Mouse (Mus musculus) lung, embryonic 14.5 days (tissue): ENCODE data around the gene Eef1akmt3. TPM values are rescaled to one million over a fixed set of nuclear protein-coding genes. Genes with fewer than 3 reads are reported as not detected.

Experiments used
- ATAC-seq: fragments of 200-750 bp; cut with Nextera tagmentation; 2 replicates; pipeline ENCODE4 v1.8.0; 2017; ENCODE audit warnings: mild to moderate bottlenecking, moderate TSS enrichment, moderate library complexity; ENCODE audit not compliant: insufficient read depth
- DNase-seq: peaks from one replicate; pipeline ENCODE4 v3.0.0-alpha.2; 2015
- H3K27ac ChIP-seq: fragments of 300-500 bp; sonication (generic); 2 replicates; pipeline ENCODE4 v1.5.1; 2014; ENCODE audit warnings: low read depth, mild to moderate bottlenecking, moderate library complexity
- H3K27me3 ChIP-seq: fragments of 300-500 bp; sonication (generic); 2 replicates; pipeline ENCODE4 v1.6.1; 2014; ENCODE audit warnings: low read length, control low read depth; ENCODE audit not compliant: insufficient read depth
- H3K36me3 ChIP-seq: fragments of 300-500 bp; sonication (generic); 2 replicates; pipeline ENCODE4 v1.6.1; 2014; ENCODE audit warnings: control low read depth; ENCODE audit not compliant: insufficient read depth
- H3K4me1 ChIP-seq: fragments of 300-500 bp; sonication (generic); 2 replicates; pipeline ENCODE4 v1.6.1; 2014; ENCODE audit warnings: antibody characterized with exemption, control low read depth; ENCODE audit not compliant: insufficient read depth
- H3K4me2 ChIP-seq: fragments of 300-500 bp; sonication (generic); 2 replicates; pipeline ENCODE4 v1.6.1; 2014; ENCODE audit warnings: mild to moderate bottlenecking
- H3K4me3 ChIP-seq: fragments of 300-500 bp; sonication (generic); 2 replicates; pipeline ENCODE4 v1.5.1; 2014; ENCODE audit warnings: low read depth, low read length
- H3K9ac ChIP-seq: fragments of 300-500 bp; sonication (generic); 2 replicates; pipeline ENCODE4 v1.6.1; 2014
- H3K9me3 ChIP-seq: fragments of 300-500 bp; sonication (generic); 2 replicates; pipeline ENCODE4 v1.6.1; 2016; ENCODE audit warnings: low read depth, low read length, control low read depth
- CTCF ChIP-seq: IDR thresholded peaks from 2 replicates; pipeline ENCODE4 v1.5.1; 2016; ENCODE audit warnings: antibody characterized with exemption, low read depth
- WGBS: fragments of 180-500 bp; shearing (Covaris S2); extraction: QIAGEN DNeasy Blood & Tissue Kit; methylation state at CpG from one replicate; pipeline ENCODE4 v1.1.7; 2014; 5-methylcytosine and 5-hydroxymethylcytosine counted together
- polyA plus RNA-seq: library from polyadenylated mRNA; unstranded; fragments of >200 nt; fragmentation: Nextera tagmentation; extraction: Ambion mirVana; gene quantifications from 2 replicates; pipeline ENCODE4 v1.2.1, GENCODE M21; 2014

The Eef1akmt3 gene
- polyA plus RNA-seq, result 0.53 and 0.74 TPM in 2 replicates

DNA sequence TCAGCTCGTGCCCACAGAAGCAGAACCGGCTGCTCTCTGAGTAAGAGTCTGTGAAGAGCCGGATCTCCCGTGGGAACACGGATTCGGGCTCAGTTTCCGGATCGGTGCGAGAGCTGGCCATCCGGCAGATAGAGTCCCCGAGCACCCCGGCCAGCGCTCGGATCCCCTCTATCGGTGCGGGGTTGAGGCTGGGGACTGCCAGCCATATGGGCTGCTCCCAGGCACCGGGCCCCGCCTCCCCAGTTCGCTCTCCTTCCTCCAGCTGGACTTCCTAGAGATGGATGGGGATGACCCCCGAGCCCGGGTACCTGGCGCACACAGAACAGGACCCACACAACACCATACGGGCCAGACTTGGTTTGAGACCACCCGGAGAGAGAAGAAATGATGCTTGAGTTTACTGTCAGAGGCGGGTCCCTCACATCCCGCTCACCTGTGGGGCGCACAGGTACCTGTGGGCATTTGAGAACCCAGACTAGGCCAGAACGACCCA is at the start of gene Eef1akmt3, which contains the start of gene Mettl1:
Eef1akmt3 (minus strand) TSS at position 240 of the 493 bp plus-strand sequence.
Mettl1 (plus strand) TSS at position 141 of the 493 bp plus-strand sequence.
- DNase-seq (peak; percentile 55), ATAC-seq (peak; percentile 79)
- peaks cover 5% of the 10 kb centered on the region for H3K27me3 ChIP-seq
- under 1% methylated on average over 28 of the region's 28 CpGs for WGBS
- TF ChIP-seq CTCF, result no peak
- peaks cover 20% of the 10 kb centered on the region for H3K36me3 ChIP-seq
- H3K4me2 ChIP-seq, result peak within 1 kb of the TSS; percentile 98
- no peaks in the 10 kb centered on the region for H3K9me3 ChIP-seq
- H3K4me1 ChIP-seq, result peaks cover 6% of the 10 kb centered on the region; the same call in 1 of the 2 replicates
- H3K4me3 ChIP-seq, result peak within 1 kb of the TSS; percentile 77
- H3K9ac ChIP-seq, result peak within 1 kb of the TSS; percentile 72
- peak within 1 kb of the TSS; percentile 75 for H3K27ac ChIP-seq

DNA sequence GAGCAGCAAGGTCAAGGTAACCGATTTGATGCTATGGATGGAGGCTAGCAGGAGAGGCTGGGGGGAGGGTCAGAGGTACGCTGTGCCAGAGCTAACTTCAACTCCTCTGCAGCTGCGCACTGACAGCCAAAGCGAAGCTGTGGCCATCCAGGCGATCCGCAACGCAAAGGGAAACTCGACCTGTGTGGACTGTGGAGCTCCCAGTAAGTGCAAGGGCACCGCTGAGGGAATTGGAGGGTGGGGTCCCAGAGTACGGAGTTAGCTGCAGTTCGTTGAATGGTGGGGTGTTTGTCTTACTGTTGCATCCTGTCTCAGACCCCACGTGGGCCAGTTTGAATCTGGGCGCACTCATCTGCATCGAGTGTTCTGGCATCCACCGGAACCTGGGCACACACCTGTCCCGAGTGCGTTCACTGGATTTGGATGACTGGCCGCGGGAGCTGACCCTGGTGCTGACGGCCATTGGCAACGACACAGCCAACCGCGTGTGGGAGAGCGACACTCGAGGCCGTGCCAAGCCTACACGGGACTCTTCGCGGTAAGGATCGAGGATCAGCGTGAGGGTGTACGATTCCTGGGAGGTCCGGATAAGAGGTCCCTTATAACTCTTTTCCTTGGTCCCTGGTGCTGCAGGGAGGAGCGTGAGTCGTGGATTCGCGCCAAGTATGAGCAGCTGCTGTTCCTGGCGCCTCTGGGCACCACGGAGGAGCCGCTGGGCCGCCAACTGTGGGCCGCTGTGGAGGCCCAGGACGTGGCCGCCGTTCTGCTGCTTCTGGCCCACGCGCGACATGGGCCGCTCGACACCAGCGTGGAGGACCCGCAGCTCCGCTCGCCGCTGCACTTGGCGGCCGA is 49.5 kb upstream of the Eef1akmt3 start:
- H3K9ac ChIP-seq, result no peak overlapping the region
- ATAC-seq (peak; percentile 11; the same call in 1 of the 2 replicates), DNase-seq (peak; percentile 79)

DNA sequence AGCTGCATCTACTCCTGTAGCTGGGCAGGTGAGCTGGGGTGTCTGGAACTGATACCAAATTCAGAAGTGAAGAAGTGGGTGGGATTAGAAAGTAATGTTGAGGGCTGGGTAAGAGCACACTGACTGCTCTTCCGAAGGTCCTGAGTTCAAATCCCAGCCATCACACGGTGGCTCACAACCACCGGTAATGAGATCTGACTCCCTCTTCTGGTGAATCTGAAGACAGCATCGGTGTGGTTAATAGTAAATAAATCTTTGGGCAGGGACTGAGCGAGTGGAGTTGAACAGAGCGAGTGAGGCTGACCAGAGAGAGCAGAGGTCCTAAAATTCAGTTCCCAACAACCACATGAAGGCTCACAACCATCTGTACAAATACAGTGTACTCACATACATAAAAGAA is 44.3 kb upstream of the Eef1akmt3 start:
- Histone ChIP-seq H3K4me1 (0 out of 2 replicates have a peak, but pooled peaks cover 4% of the 10 kb centered on the region), H3K27ac (no peak overlapping the region), H3K36me3 (no peaks in the 10 kb centered on the region), H3K4me2 (no peak overlapping the region), H3K4me3 (no peak overlapping the region), H3K27me3 (peaks cover 58% of the 10 kb centered on the region), H3K9ac (no peak overlapping the region), H3K9me3 (no peaks in the 10 kb centered on the region)
- WGBS, result 58% methylated on average over 6 of the region's 6 CpGs
- no peak for TF ChIP-seq CTCF
- no peak for ATAC-seq
- DNase-seq, result no peak

More for the DNA sequence above, 49.5 kb upstream of the Eef1akmt3 start:
- Histone ChIP-seq H3K27me3 (peaks cover 44% of the 10 kb centered on the region), H3K4me2 (peak overlapping the region; percentile 50), H3K9me3 (no peaks in the 10 kb centered on the region), H3K4me1 (peaks cover 20% of the 10 kb centered on the region), H3K36me3 (peaks cover 6% of the 10 kb centered on the region; the same call in 1 of the 2 replicates), H3K27ac (no peak overlapping the region), H3K4me3 (peak overlapping the region; percentile 24)
- WGBS, result 9% methylated on average over 57 of the region's 57 CpGs
- TF ChIP-seq CTCF, result no peak

DNA sequence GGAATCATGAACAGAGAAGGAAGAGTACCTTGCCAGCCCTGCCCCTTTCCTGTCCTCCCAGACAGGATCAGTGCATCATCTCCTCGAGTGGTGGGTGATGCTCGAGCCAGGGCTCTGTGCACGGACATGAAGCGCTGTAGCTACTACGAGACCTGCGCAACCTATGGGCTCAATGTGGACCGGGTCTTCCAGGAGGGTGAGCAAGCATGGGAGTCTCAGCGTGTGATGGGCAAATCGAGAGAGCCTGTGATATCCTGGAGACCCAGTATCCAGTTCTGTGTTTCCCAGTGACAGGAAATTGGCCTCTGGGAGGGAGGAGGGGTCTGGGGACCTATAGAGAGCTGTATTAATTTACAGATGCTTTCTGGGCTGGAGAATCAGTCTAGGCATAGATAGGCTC is 43.7 kb upstream of the Eef1akmt3 start:
- Histone ChIP-seq H3K4me1 (0 out of 2 replicates have a peak, but pooled peaks cover 3% of the 10 kb centered on the region), H3K9me3 (no peaks in the 10 kb centered on the region), H3K36me3 (no peaks in the 10 kb centered on the region), H3K27me3 (peaks cover 58% of the 10 kb centered on the region), H3K27ac (no peak overlapping the region), H3K4me3 (no peak overlapping the region), H3K9ac (no peak overlapping the region), H3K4me2 (no peak overlapping the region)
- DNase-seq (no peak), ATAC-seq (no peak)
- WGBS, result 75% methylated on average over 9 of the region's 9 CpGs
- no peak for TF ChIP-seq CTCF

DNA sequence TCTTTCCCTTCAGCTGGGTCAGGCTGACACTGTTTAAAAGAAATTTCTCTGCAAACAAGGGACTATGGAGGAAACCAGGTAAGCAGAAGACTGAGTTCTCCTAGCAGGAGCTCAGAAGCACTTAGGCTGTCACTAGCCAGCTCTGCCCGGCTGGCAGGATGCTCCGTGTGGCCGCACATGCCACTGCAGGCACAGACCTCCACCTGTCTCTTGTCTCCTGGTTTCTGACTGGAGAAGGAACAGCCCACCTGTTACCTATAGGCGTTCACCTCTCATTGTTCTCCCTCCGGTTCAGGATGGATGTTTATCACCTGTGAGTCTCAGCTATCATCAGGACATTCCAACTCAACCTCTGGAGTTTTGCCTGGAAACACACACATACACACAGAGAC is 42.6 kb upstream of the Eef1akmt3 start:
- H3K4me2 ChIP-seq, result no peak overlapping the region

DNA sequence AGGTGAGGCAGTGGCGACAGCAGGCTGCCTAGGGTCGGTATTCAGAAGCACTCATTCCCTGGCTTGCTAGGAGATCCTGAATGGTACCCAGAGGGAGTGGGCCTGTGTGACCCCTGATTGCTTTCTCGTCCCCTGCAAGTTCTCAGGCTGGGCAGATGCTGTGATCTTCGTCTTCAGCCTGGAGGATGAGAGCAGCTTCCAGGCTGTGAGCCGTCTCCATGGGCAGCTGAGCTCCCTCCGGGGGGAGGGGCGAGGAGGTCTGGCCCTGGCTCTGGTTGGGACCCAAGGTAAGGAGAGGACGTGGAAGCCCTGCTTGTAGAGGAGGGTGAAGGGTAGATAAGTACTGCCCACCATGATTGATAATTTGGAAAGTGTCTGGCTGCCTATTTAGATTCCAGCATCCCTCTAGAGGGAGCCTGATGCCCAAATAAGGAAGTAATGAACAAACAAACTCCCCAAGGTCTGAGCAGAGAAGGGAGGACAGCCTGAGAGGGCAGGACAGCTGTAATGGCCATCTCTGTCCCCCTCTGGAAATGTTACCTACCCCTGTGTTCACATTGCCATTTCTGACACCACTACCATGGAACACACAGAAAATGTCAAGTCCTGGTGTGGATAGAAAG is 42.1 kb upstream of the Eef1akmt3 start:
- H3K4me1 ChIP-seq, result 0 out of 2 replicates have a peak, but pooled peaks cover 3% of the 10 kb centered on the region
- no peak overlapping the region for H3K27ac ChIP-seq
- no peak for TF ChIP-seq CTCF
- peaks cover 63% of the 10 kb centered on the region for H3K27me3 ChIP-seq
- no peak overlapping the region for H3K4me2 ChIP-seq
- 26% methylated on average over 8 of the region's 8 CpGs for WGBS
- no peaks in the 10 kb centered on the region for H3K36me3 ChIP-seq
- no peak overlapping the region for H3K4me3 ChIP-seq
- H3K9ac ChIP-seq, result no peak overlapping the region
- H3K9me3 ChIP-seq, result no peaks in the 10 kb centered on the region
- DNase-seq (no peak), ATAC-seq (no peak)

More for the DNA sequence above, 42.6 kb upstream of the Eef1akmt3 start:
- no peak overlapping the region for H3K9ac ChIP-seq
- H3K27ac ChIP-seq, result no peak overlapping the region
- H3K9me3 ChIP-seq, result no peaks in the 10 kb centered on the region
- ATAC-seq (no peak), DNase-seq (no peak)
- 0 out of 2 replicates have a peak, but pooled peaks cover 3% of the 10 kb centered on the region for H3K4me1 ChIP-seq
- H3K36me3 ChIP-seq, result no peaks in the 10 kb centered on the region
- peaks cover 58% of the 10 kb centered on the region for H3K27me3 ChIP-seq
- peak; percentile 12; the same call in 1 of the 2 replicates for TF ChIP-seq CTCF
- WGBS, result 35% methylated on average over 5 of the region's 5 CpGs
- no peak overlapping the region for H3K4me3 ChIP-seq
